Mouse (Mus musculus) small intestine, adult 2 months (tissue): ENCODE results near the gene Cd200r4.

Experiments used
- CTCF ChIP-seq: fragments of 200-500 bp; IDR thresholded peaks from 2 replicates; pipeline ENCODE4 v1.5.1; 2012; ENCODE audit warnings: low read depth, mild to moderate bottlenecking, control low read depth, inconsistent platforms, low read length, moderate library complexity, mixed read lengths; ENCODE audit not compliant: insufficient replicate concordance, insufficient read length; ENCODE audit errors: extremely low read depth
- POLR2A ChIP-seq: fragments of 200-500 bp; IDR thresholded peaks from 2 replicates; pipeline ENCODE4 v1.6.1; 2012; ENCODE audit warnings: low read depth, mild to moderate bottlenecking, control low read depth, inconsistent platforms, low read length, moderate library complexity

DNA sequence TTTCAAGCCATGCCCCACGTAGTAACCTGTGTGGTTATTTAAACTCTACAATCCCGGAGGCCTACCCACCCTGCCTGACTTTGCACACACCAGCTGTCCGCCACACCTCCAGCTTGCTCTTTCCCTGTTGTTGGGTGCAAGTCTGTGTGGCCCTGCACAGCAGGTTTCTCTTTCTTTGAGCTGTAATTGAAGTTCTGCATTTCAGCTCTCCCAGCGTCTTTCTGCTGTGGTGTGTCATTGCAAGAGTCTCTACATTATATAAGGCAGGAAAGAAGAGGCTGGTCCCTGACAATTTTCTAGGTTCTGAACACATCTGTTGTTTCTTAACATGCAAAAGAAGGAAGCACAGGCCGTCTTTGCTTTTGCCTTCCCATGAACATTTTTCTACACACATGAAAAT is 65.1 kb downstream of the Cd200r4 start:
- TF ChIP-seq CTCF: no peak
- no peak for TF ChIP-seq POLR2A
